Mouse (Mus musculus): ENCODE data around the gene Ankrd54. TPM values are rescaled to one million over a fixed set of nuclear protein-coding genes. Genes with fewer than 3 reads are reported as not detected.

The Ankrd54 gene
- polyA plus RNA-seq, 1 experiment from 2014 or later, result 58.1 TPM

GRCm38 (mm10) chr15:79093083-79093839 is 30.6 kb upstream of the Ankrd54 start:
- Histone ChIP-seq H3K4me1 (replicated peaks; ENCODE audit: control insufficient read depth, insufficient read depth, low read length) (no peaks in the 10 kb centered on the region), H3K4me2 (ENCODE audit: low read length) (no peak overlapping the region), H3K9ac (replicated peaks; ENCODE audit: low read depth, low read length) (no peak overlapping the region), H3K4me3 (replicated peaks; ENCODE audit: low read length) (no peak overlapping the region), H3K27ac (ENCODE audit: low read length) (no peak overlapping the region), H3K27me3 (replicated peaks; ENCODE audit: control insufficient read depth, insufficient read depth, low read length) (no peaks in the 10 kb centered on the region), H3K36me3 (ENCODE audit: control insufficient read depth, insufficient read depth) (peaks cover 33% of the 10 kb centered on the region), H3K9me3 (ENCODE audit: control insufficient read depth, low read length) (no peaks in the 10 kb centered on the region)
- 73% methylated on average over 7 of the region's 7 CpGs for WGBS
- no peak for ATAC-seq

DNA sequence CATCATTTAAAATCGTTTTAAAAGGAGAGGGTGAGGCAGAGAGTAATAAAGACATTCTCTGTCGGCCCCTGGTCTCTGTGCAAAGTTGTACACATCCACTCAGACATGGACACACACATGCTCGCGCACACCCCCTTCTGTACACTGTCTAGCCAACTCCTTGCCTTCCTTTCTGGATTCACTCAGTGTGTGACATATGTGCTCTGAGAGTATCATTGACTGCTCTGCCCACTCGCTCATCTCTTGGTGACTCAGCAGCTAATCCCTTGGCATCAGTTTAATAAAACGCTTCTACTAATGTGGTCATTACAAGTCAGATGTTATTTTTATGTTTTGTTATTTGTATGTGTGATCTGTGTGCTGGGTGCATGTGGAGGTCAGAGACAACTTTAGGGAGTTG is 29.6 kb upstream of the Ankrd54 start:
- H3K9ac ChIP-seq (replicated peaks; ENCODE audit: low read depth, low read length), result no peak overlapping the region
- H3K4me3 ChIP-seq (replicated peaks; ENCODE audit: low read length), result no peak overlapping the region
- 90% methylated on average over 6 of the region's 6 CpGs for WGBS
- no peaks in the 10 kb centered on the region for H3K4me1 ChIP-seq (replicated peaks; ENCODE audit: control insufficient read depth, insufficient read depth, low read length)
- H3K4me2 ChIP-seq (ENCODE audit: low read length), result no peak overlapping the region
- peaks cover 35% of the 10 kb centered on the region for H3K36me3 ChIP-seq (ENCODE audit: control insufficient read depth, insufficient read depth)
- no peak overlapping the region for H3K27ac ChIP-seq (ENCODE audit: low read length)
- H3K27me3 ChIP-seq (replicated peaks; ENCODE audit: control insufficient read depth, insufficient read depth, low read length), result no peaks in the 10 kb centered on the region
- H3K9me3 ChIP-seq (ENCODE audit: control insufficient read depth, low read length), result no peaks in the 10 kb centered on the region
- no peak for ATAC-seq

DNA sequence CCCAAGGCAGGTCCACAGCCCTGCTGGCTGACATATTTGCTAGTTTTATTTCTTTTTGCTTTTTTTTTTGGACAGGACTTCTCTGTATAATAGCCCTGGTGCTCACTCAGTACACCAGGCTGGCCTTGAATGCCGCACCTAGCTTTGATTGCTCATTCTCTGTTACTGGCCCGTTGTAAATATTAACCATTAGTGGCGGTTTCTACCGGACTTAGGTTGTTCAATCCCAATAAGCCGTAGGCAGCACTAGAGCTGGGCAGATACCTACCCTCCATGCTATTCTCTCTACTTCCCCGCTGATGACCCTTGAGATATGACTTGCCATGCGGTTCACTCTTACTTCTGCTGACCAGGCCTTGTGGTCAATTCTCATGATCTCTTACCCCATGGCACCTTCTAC is 16.9 kb upstream of the Ankrd54 start:
- Histone ChIP-seq H3K36me3 (ENCODE audit: control insufficient read depth, insufficient read depth) (peaks cover 53% of the 10 kb centered on the region), H3K27me3 (replicated peaks; ENCODE audit: control insufficient read depth, insufficient read depth, low read length) (no peaks in the 10 kb centered on the region), H3K9ac (replicated peaks; ENCODE audit: low read depth, low read length) (no peak overlapping the region), H3K9me3 (ENCODE audit: control insufficient read depth, low read length) (no peaks in the 10 kb centered on the region), H3K27ac (ENCODE audit: low read length) (no peak overlapping the region), H3K4me1 (replicated peaks; ENCODE audit: control insufficient read depth, insufficient read depth, low read length) (peaks cover 13% of the 10 kb centered on the region), H3K4me3 (replicated peaks; ENCODE audit: low read length) (no peak overlapping the region), H3K4me2 (ENCODE audit: low read length) (no peak overlapping the region)
- WGBS, result 97% methylated on average over 7 of the region's 7 CpGs
- ATAC-seq, result no peak

- H3K4me2 ChIP-seq (ENCODE audit: low read length), result peak overlapping the region; percentile 75
- peak overlapping the region; percentile 89 for H3K4me3 ChIP-seq (replicated peaks; ENCODE audit: low read length)
- H3K9ac ChIP-seq (replicated peaks; ENCODE audit: low read depth, low read length), result peak overlapping the region; percentile 84
- WGBS, result 40% methylated on average over 15 of the region's 15 CpGs
- no peak; the same call in 1 of the 2 replicates for ATAC-seq
- H3K4me1 ChIP-seq (replicated peaks; ENCODE audit: control insufficient read depth, insufficient read depth, low read length), result peaks cover 17% of the 10 kb centered on the region
- H3K27me3 ChIP-seq (replicated peaks; ENCODE audit: control insufficient read depth, insufficient read depth, low read length), result no peaks in the 10 kb centered on the region
- peaks cover 29% of the 10 kb centered on the region for H3K36me3 ChIP-seq (ENCODE audit: control insufficient read depth, insufficient read depth)
- H3K9me3 ChIP-seq (ENCODE audit: control insufficient read depth, low read length), result no peaks in the 10 kb centered on the region
- no peak overlapping the region for H3K27ac ChIP-seq (ENCODE audit: low read length)
Measured at GRCm38 (mm10) chr15:79075658-79076365, 13.1 kb upstream of the Ankrd54 start.

DNA sequence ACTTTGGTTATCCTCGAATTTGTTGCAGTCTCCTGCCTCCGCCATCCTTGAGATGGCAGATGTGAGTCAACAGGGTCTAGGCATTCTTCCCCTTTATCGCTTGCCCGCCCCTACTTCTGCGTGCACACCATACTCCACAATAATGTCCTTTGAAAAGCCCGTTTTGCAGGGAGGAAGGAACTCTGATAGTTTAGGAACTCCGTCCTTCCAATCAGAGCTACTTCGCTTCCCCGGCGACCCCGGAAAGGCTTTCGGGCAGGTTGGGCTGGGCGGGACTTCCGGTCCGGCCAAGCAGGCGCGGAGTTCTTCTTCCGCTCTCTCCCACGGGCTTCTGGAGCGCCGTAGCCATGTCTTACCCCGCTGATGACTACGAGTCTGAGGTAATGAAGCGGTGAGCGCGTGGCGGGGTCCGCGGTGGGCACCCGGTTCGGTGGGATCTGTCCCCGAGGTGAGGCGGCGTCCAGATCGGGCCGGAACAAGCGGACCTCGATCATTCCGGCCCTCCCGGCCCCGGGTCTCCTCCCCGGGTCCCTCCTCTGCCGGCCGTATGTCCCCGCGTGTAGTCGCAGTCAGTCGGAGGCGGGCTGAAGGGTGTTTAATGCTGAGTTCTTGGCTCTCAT is 12.3 kb upstream of the Ankrd54 start, which contains the start of gene Eif3l:
TSS of gene Eif3l (plus strand) at position 267 of the 620 bp plus-strand sequence.
- ATAC-seq, result peak; percentile 97
- peaks cover 24% of the 10 kb centered on the region for H3K36me3 ChIP-seq (ENCODE audit: control insufficient read depth, insufficient read depth)
- peaks cover 17% of the 10 kb centered on the region for H3K4me1 ChIP-seq (replicated peaks; ENCODE audit: control insufficient read depth, insufficient read depth, low read length)
- peak within 1 kb of the TSS; percentile 89 for H3K4me3 ChIP-seq (replicated peaks; ENCODE audit: low read length)
- no peaks in the 10 kb centered on the region for H3K27me3 ChIP-seq (replicated peaks; ENCODE audit: control insufficient read depth, insufficient read depth, low read length)
- H3K4me2 ChIP-seq (ENCODE audit: low read length), result peak within 1 kb of the TSS; percentile 75
- H3K9me3 ChIP-seq (ENCODE audit: control insufficient read depth, low read length), result no peaks in the 10 kb centered on the region
- WGBS, result under 1% methylated on average over 49 of the region's 49 CpGs
- H3K9ac ChIP-seq (replicated peaks; ENCODE audit: low read depth, low read length), result peak within 1 kb of the TSS; percentile 84
- H3K27ac ChIP-seq (ENCODE audit: low read length), result peak within 1 kb of the TSS; percentile 70

GRCm38 (mm10) chr15:79074446-79074845 is 11.8 kb upstream of the Ankrd54 start:
- peaks cover 17% of the 10 kb centered on the region for H3K4me1 ChIP-seq (replicated peaks; ENCODE audit: control insufficient read depth, insufficient read depth, low read length)
- H3K27ac ChIP-seq (ENCODE audit: low read length), result peak overlapping the region; percentile 70
- H3K27me3 ChIP-seq (replicated peaks; ENCODE audit: control insufficient read depth, insufficient read depth, low read length), result no peaks in the 10 kb centered on the region
- ATAC-seq, result no peak
- WGBS, result 39% methylated on average over 10 of the region's 10 CpGs
- peak overlapping the region; percentile 89 for H3K4me3 ChIP-seq (replicated peaks; ENCODE audit: low read length)
- peaks cover 23% of the 10 kb centered on the region for H3K36me3 ChIP-seq (ENCODE audit: control insufficient read depth, insufficient read depth)
- peak overlapping the region; percentile 75 for H3K4me2 ChIP-seq (ENCODE audit: low read length)
- peak overlapping the region; percentile 42 for H3K9ac ChIP-seq (replicated peaks; ENCODE audit: low read depth, low read length)
- H3K9me3 ChIP-seq (ENCODE audit: control insufficient read depth, low read length), result no peaks in the 10 kb centered on the region

GRCm38 (mm10) chr15:79073752-79074151 is 11.1 kb upstream of the Ankrd54 start:
- ATAC-seq, result no peak
- peaks cover 17% of the 10 kb centered on the region for H3K4me1 ChIP-seq (replicated peaks; ENCODE audit: control insufficient read depth, insufficient read depth, low read length)
- no peaks in the 10 kb centered on the region for H3K9me3 ChIP-seq (ENCODE audit: control insufficient read depth, low read length)
- no peak overlapping the region for H3K4me2 ChIP-seq (ENCODE audit: low read length)
- peaks cover 16% of the 10 kb centered on the region for H3K36me3 ChIP-seq (ENCODE audit: control insufficient read depth, insufficient read depth)
- no peaks in the 10 kb centered on the region for H3K27me3 ChIP-seq (replicated peaks; ENCODE audit: control insufficient read depth, insufficient read depth, low read length)
- H3K9ac ChIP-seq (replicated peaks; ENCODE audit: low read depth, low read length), result no peak overlapping the region
- no peak overlapping the region for H3K4me3 ChIP-seq (replicated peaks; ENCODE audit: low read length)
- no peak overlapping the region for H3K27ac ChIP-seq (ENCODE audit: low read length)

DNA sequence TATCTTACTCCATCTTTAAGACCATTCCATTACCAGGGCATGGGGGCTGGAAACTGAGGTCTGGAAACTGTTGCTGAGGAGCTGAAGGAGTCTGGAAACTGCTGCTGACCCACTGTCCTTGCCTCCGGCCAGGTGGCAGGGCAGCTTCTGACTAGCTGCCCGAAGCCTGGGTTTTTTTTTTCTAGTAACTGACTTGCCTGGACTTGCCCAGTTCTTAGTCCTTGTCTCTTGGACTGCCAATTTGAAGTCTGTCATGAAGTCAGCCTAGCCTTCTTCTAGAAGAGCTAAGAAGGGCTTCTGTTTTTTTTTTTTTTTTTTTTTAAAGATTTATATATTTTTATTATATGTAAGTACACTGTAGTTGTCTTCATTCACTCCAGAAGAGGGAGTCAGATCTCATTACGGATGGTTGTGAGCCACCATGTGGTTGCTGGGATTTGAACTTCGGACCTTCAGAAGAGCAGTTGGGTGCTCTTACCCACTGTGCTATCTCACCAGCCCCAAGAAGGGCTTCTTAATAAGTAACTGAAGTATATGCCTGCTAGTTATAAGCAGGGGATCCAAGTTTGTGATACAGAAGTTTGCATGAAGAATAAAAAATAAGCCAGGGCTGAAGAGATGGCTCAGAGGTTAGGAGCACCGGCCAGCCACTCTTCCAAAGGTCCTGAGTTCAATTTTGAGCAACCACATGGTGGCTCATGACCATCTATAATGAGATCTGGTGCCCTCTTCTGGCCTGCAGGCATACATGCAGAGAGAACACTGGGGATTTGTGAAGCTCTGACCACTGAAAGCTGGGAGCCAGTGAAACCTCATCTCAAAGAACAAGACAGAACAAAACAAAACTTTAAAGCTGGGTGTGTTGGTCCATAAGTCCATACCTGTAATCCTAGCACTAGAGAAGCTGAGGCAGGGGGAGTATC is 8.7 kb upstream of the Ankrd54 start:
- Histone ChIP-seq H3K4me1 (replicated peaks; ENCODE audit: control insufficient read depth, insufficient read depth, low read length) (peaks cover 14% of the 10 kb centered on the region), H3K4me3 (replicated peaks; ENCODE audit: low read length) (no peak overlapping the region), H3K36me3 (ENCODE audit: control insufficient read depth, insufficient read depth) (no peaks in the 10 kb centered on the region), H3K9ac (replicated peaks; ENCODE audit: low read depth, low read length) (no peak overlapping the region), H3K4me2 (ENCODE audit: low read length) (no peak overlapping the region), H3K27me3 (replicated peaks; ENCODE audit: control insufficient read depth, insufficient read depth, low read length) (no peaks in the 10 kb centered on the region; the same call in 1 of the 2 replicates), H3K27ac (ENCODE audit: low read length) (no peak overlapping the region), H3K9me3 (ENCODE audit: control insufficient read depth, low read length) (no peaks in the 10 kb centered on the region)
- no peak for ATAC-seq
- 65% methylated on average over 5 of the region's 5 CpGs for WGBS
